Mouse (Mus musculus) CH12.LX (cell line): ENCODE data around the gene Daam1. TPM values are rescaled to one million over a fixed set of nuclear protein-coding genes. Genes with fewer than 3 reads are reported as not detected.
"Not testable (repeated sequence)": the region's sequence is repeated elsewhere in the genome, so short reads cannot be mapped to it uniquely, and the experiment has no call there.

Experiments used
- DNase-seq: peaks from one replicate; pipeline ENCODE4 v3.0.0-alpha.2; 2013; ENCODE audit errors: extremely low read depth
- H3K27ac ChIP-seq: 2 replicates; pipeline ENCODE4 v1.5.1; 2012; ENCODE audit warnings: low read depth, mild to moderate bottlenecking, control low read depth, moderate library complexity; ENCODE audit not compliant: insufficient read depth
- H3K27me3 ChIP-seq: replicated peaks from 2 replicates; pipeline ENCODE3; 2012; ENCODE audit warnings: inconsistent platforms
- H3K36me3 ChIP-seq, 2 experiments: replicated peaks in 1 of 2; 2 replicates each; pipeline versions ENCODE3 to v1.6.1; 2012; ENCODE audit warnings: inconsistent platforms in 1 of 2, low read length in 1 of 2, mild to moderate bottlenecking in 1 of 2, mixed read lengths in 1 of 2, moderate library complexity in 1 of 2; ENCODE audit not compliant: control insufficient read depth in 1 of 2, insufficient read depth in 1 of 2
- H3K4me1 ChIP-seq, 2 experiments: 2 replicates each; pipeline ENCODE4 v1.6.1; 2012; ENCODE audit warnings: inconsistent platforms in 1 of 2, moderate library complexity in 1 of 2; ENCODE audit not compliant: insufficient read depth in 2 of 2, control insufficient read depth in 1 of 2
- H3K4me2 ChIP-seq: 2 replicates; pipeline ENCODE4 v1.6.1; 2012; ENCODE audit warnings: low read depth, mild to moderate bottlenecking, control low read depth; ENCODE audit not compliant: poor library complexity, insufficient read depth, severe bottlenecking
- H3K4me3 ChIP-seq, 3 experiments: fragments of 150-350 bp in 1 of 3; sonication (generic) in 1 of 3; replicated peaks in 1 of 3; 2 replicates each; pipeline versions ENCODE3 to v1.5.1; 2011 to 2012; ENCODE audit warnings: low read depth in 2 of 3, low read length in 2 of 3, mild to moderate bottlenecking in 2 of 3, moderate library complexity in 2 of 3, control low read depth in 1 of 3, improper control_type of control experiment in 1 of 3, inconsistent platforms in 1 of 3, mixed read lengths in 1 of 3; ENCODE audit not compliant: poor library complexity in 1 of 3
- H3K79me2 ChIP-seq: replicated peaks from 2 replicates; pipeline ENCODE4 v1.6.1; 2012; ENCODE audit warnings: mild to moderate bottlenecking, moderate library complexity; ENCODE audit not compliant: control insufficient read depth, poor library complexity, insufficient read depth, severe bottlenecking; ENCODE audit errors: extremely low read depth
- H3K9ac ChIP-seq: 2 replicates; pipeline ENCODE4 v1.6.1; 2012; ENCODE audit warnings: low read depth, mild to moderate bottlenecking, control low read depth, moderate library complexity; ENCODE audit not compliant: insufficient read depth
- H3K9me3 ChIP-seq: replicated peaks from 2 replicates; pipeline ENCODE3; 2012; ENCODE audit warnings: low read length, inconsistent platforms, mixed read lengths
- BHLHE40 ChIP-seq: IDR thresholded peaks from 2 replicates; pipeline ENCODE4 v1.6.1; 2011; ENCODE audit warnings: mild to moderate bottlenecking, low read depth, low read length, improper control_type of control experiment
- CTCF ChIP-seq, 2 experiments: IDR thresholded peaks in 1 of 2; conservative IDR thresholded peaks in 1 of 2; 2 replicates each; pipeline ENCODE4 v1.5.1; 2011 to 2012; ENCODE audit warnings: low read depth in 2 of 2, low read length in 2 of 2, improper control_type of control experiment in 1 of 2, inconsistent platforms in 1 of 2, mild to moderate bottlenecking in 1 of 2, moderate library complexity in 1 of 2
- E2F4 ChIP-seq: IDR thresholded peaks from 2 replicates; pipeline ENCODE4 v1.6.1; 2011; ENCODE audit warnings: low read depth, low read length, improper control_type of control experiment; ENCODE audit not compliant: insufficient replicate concordance
- ELF1 ChIP-seq: IDR thresholded peaks from 2 replicates; pipeline ENCODE4 v1.6.1; 2014; ENCODE audit warnings: low read depth, mild to moderate bottlenecking, inconsistent platforms, low read length, improper control_type of control experiment
- ETS1 ChIP-seq: conservative IDR thresholded peaks from 2 replicates; pipeline ENCODE4 v1.6.1; 2012; ENCODE audit warnings: low read depth, mild to moderate bottlenecking, inconsistent platforms, low read length, improper control_type of control experiment, moderate library complexity
- IRF4 ChIP-seq: IDR thresholded peaks from 2 replicates; pipeline ENCODE4 v1.6.1; 2014; ENCODE audit warnings: low read depth, mild to moderate bottlenecking, inconsistent platforms, low read length, improper control_type of control experiment
- JUN ChIP-seq: IDR thresholded peaks from 2 replicates; pipeline ENCODE4 v1.6.1; 2011; ENCODE audit warnings: low read depth, mild to moderate bottlenecking, low read length, improper control_type of control experiment, moderate library complexity; ENCODE audit not compliant: insufficient read depth
- JUND ChIP-seq: conservative IDR thresholded peaks from 2 replicates; pipeline ENCODE4 v1.6.1; 2011; ENCODE audit warnings: low read depth, low read length, improper control_type of control experiment
- MXI1 ChIP-seq: IDR thresholded peaks from 2 replicates; pipeline ENCODE4 v1.6.1; 2011; ENCODE audit warnings: mild to moderate bottlenecking, low read depth, low read length, improper control_type of control experiment
- NELFE ChIP-seq: IDR thresholded peaks from 2 replicates; pipeline ENCODE4 v1.6.1; 2011; ENCODE audit warnings: low read depth, low read length, improper control_type of control experiment
- RAD21 ChIP-seq: IDR thresholded peaks from 2 replicates; pipeline ENCODE4 v1.6.1; 2011; ENCODE audit warnings: low read depth, mild to moderate bottlenecking, low read length, improper control_type of control experiment, moderate library complexity
- SIN3A ChIP-seq: IDR thresholded peaks from 2 replicates; pipeline ENCODE4 v1.6.1; 2012; ENCODE audit warnings: low read length, improper control_type of control experiment, inconsistent platforms
- SMC3 ChIP-seq: IDR thresholded peaks from 2 replicates; pipeline ENCODE4 v1.6.1; 2011; ENCODE audit warnings: low read depth, low read length, improper control_type of control experiment
- TBP ChIP-seq: conservative IDR thresholded peaks from 2 replicates; pipeline ENCODE4 v1.6.1; 2011; ENCODE audit warnings: low read depth, low read length, improper control_type of control experiment
- TCF12 ChIP-seq: IDR thresholded peaks from 2 replicates; pipeline ENCODE4 v1.6.1; 2014; ENCODE audit warnings: low read depth, mild to moderate bottlenecking, inconsistent platforms, low read length, improper control_type of control experiment
- USF1 ChIP-seq: IDR thresholded peaks from 2 replicates; pipeline ENCODE4 v1.6.1; 2014; ENCODE audit warnings: low read depth, mild to moderate bottlenecking, inconsistent platforms, low read length, improper control_type of control experiment
- ZC3H11A ChIP-seq: IDR thresholded peaks from 2 replicates; pipeline ENCODE4 v1.6.1; 2012; ENCODE audit warnings: low read depth, mild to moderate bottlenecking, inconsistent platforms, low read length, improper control_type of control experiment
- ZNF384 ChIP-seq: IDR thresholded peaks from 2 replicates; pipeline ENCODE4 v1.6.1; 2012; ENCODE audit warnings: low read depth, low read length, improper control_type of control experiment, inconsistent platforms
- dilution Hi-C: fragments of 300-500 bp; cut with MboI; formaldehyde crosslinking; loops from 2 replicates; pipeline ENCODE4 v1.14.3; 2020; ENCODE audit warnings: low sequenced_read_pairs; ENCODE audit not compliant: extremely low pct_unique_long_range_greater_than_20kb, extremely low pct_ligation_motif_present
- in situ Hi-C: fragments of 300-500 bp; cut with MboI; formaldehyde crosslinking; loops from 3 replicates; pipeline ENCODE4 v1.14.3; 2019; ENCODE audit warnings: low sequenced_read_pairs, low pct_ligation_motif_present, low pct_unique_long_range_greater_than_20kb, mixed read lengths
- polyA plus RNA-seq: library from polyadenylated mRNA; unstranded; fragments of >175 nt; gene quantifications from 2 replicates; pipeline ENCODE4 v1.2.1, GENCODE M21; 2012; ENCODE audit warnings: low read depth; ENCODE audit not compliant: insufficient read length
- total RNA-seq, 2 experiments: library from RNA; depleted of rRNA; stranded (reverse); fragments of 300-350 nt in 1 of 2; fragments of >200 nt in 1 of 2; gene quantifications; 2 replicates each; pipeline ENCODE4 v1.2.3; 2012 to 2014

Gene Daam1
- total and polyA plus RNA-seq, 3 experiments, result 10.7 to 27.9 (median 23.6) TPM

DNA sequence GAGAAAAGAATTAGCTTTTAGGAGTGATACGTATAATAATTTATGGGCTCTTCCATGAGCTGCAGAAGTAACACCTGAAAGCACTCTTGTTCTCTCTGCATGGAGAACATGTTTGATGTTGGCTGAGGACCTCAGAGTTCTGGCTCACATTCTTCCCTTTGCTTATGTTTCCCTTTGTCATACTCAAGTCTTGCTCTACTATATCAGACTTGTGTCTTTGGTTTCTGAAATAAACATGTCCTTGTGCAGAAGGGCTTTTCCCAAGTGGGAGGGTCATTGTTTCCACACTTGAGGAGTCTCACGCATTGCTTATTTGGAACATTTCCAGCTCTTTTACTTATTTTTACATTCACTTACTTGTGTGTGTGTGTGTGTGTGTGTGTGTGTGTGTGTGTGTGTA, 11.7 kb downstream of the Daam1 start:
- H3K4me3 ChIP-seq, result no peak overlapping the region
- H3K9me3 ChIP-seq, result no peaks in the 10 kb centered on the region
- H3K36me3 ChIP-seq, result peaks cover 0 to 44% of the 10 kb centered on the region in 2 experiments
- peaks cover 8% of the 10 kb centered on the region for H3K79me2 ChIP-seq
- H3K27ac ChIP-seq, result no peak overlapping the region
- H3K9ac ChIP-seq, result no peak overlapping the region
- H3K4me1 ChIP-seq, result peaks cover 27 to 87% of the 10 kb centered on the region in 2 experiments
- no peaks in the 10 kb centered on the region for H3K27me3 ChIP-seq
- H3K4me2 ChIP-seq, result no peak overlapping the region
- in situ Hi-C loops (no loop called here), dilution Hi-C loops (no loop called here)
- no peak for TF ChIP-seq NELFE
- no peak for TF ChIP-seq IRF4
- no peak for TF ChIP-seq TCF12
- no peak for TF ChIP-seq RAD21
- no peak for TF ChIP-seq E2F4
- TF ChIP-seq ZC3H11A, result no peak
- TF ChIP-seq ZNF384, result no peak
- TF ChIP-seq, all 38 proteins: peak for 0
- DNase-seq, result no peak

DNA sequence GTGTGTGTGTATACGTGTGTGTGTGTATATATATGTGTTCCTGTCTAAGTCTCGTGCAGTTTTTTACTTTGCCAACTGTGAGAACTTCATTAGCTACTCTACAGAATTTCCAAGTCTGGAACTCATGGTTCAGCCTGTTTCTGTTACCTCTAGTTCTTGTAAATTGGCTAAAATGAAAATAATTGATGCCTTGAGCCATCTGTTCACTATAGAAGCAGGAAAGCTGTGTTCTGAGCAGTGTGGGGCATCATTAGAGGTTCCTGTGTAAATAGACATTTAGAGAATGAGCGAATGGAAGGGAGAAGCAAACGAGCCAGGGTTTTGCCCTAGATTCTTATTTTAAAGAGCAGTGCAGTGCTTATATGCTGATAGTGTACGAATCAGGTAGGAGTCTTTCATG, 14.6 kb downstream of the Daam1 start:
- H3K27me3 ChIP-seq, result no peaks in the 10 kb centered on the region
- in situ Hi-C loops (no loop called here), dilution Hi-C loops (no loop called here)
- H3K4me2 ChIP-seq, result no peak overlapping the region
- no peaks in the 10 kb centered on the region for H3K9me3 ChIP-seq
- H3K27ac ChIP-seq, result no peak overlapping the region
- H3K9ac ChIP-seq, result no peak overlapping the region
- peaks cover 21 to 83% of the 10 kb centered on the region in 2 experiments for H3K4me1 ChIP-seq
- TF ChIP-seq MXI1 (no peak), ETS1 (no peak), USF1 (no peak), BHLHE40 (no peak), ELF1 (no peak), CTCF (conservative IDR thresholded peaks at IDR 0.05 in 1 of 2, IDR thresholded peaks at IDR 0.05 in 1 of 2; ENCODE audit: low read depth in 2 of 2, low read length in 2 of 2) (no peak), JUN (no peak), JUND (no peak), NELFE (no peak), SMC3 (no peak), SIN3A (no peak), TBP (no peak)
- peaks cover 0 to 37% of the 10 kb centered on the region in 2 experiments for H3K36me3 ChIP-seq
- H3K79me2 ChIP-seq, result peaks cover 7% of the 10 kb centered on the region; the same call in 1 of the 2 replicates
- no peak for DNase-seq
- H3K4me3 ChIP-seq, result no peak overlapping the region

DNA sequence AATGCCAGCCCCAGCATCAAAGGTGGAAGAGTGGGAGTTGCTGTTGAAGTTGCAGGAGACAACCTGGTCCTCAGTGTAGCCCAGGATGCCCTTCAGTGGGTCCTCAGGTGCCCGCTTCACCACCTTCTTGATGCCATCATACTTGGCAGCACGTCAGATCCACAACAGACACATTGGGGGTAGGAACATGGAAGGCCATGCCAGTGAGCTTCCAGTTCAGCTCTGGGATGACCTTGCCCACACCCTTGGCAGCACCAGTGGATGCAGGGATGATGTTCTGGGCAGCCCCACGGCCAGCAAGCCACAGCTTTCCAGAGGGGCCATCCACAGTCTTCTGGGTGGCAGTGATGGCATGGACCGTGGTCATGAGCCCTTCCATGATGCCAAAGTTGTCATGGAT, 15.5 kb downstream of the Daam1 start:
- H3K27me3 ChIP-seq, H3K27ac ChIP-seq, dilution Hi-C loops, H3K4me2 ChIP-seq, H3K9me3 ChIP-seq, in situ Hi-C loops, H3K79me2 ChIP-seq, H3K4me3 ChIP-seq, H3K9ac ChIP-seq, DNase-seq: not testable (repeated sequence)
- Histone ChIP-seq H3K4me1 (peaks cover 21 to 79% of the 10 kb centered on the region in 2 experiments), H3K36me3 (peaks cover 0 to 39% of the 10 kb centered on the region in 2 experiments)

DNA sequence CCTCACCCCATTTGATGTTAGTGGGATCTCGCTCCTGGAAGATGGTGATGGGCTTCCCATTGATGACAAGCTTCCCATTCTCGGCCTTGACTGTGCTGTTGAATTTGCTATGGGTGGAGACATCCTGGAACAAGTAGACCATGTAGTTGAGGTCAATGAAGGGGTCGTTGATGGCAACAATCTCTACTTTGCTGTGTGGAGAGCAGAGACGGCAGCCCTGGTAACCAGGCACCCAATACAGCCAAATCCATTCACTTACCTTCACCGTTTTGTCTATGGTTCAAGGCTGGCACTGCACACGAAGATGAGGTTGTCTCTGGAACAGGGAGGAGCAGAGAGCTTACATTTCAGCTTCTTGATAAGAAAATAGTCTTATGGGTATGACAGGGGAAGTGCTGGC, 16.1 kb downstream of the Daam1 start:
- Histone ChIP-seq H3K36me3 (peaks cover 0 to 40% of the 10 kb centered on the region in 2 experiments), H3K4me1 (peaks cover 21 to 75% of the 10 kb centered on the region in 2 experiments)
- H3K27me3 ChIP-seq, H3K27ac ChIP-seq, H3K9me3 ChIP-seq, H3K4me3 ChIP-seq, dilution Hi-C loops, DNase-seq, H3K79me2 ChIP-seq, H3K9ac ChIP-seq, H3K4me2 ChIP-seq, in situ Hi-C loops: not testable (repeated sequence)
